34 mouse cellular contexts compared by ENCODE assay signal in the genomic region with DNA sequence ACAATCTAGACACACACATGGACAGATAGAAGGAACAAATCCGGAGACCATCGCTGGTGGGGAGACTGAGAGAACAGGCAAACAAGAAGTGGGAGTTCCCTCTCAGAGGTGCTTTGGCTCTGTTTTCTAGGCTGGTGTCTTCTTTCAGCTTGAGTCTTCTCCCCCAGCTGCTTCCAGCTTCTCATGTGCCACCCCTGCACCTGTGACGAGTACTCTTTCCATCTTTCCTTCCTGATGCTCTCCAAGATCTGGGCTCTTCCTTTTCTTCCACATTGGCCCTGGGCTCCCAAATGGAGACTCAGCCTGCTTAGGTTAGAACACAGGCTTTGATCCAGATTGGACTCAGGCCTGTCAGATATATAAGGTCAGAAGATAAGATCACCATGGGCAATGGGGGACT. TPM values are rescaled to one million over a fixed set of nuclear protein-coding genes. Genes with fewer than 3 reads are reported as not detected.
"Had no signal": no experiment of that assay in that cellular context is flagged by ENCODE, and none has a peak within 500 bp of the region (broad histone marks: within the 10 kb centered on the region; RNA-seq: fewer than 3 reads in every experiment).

No protein-coding gene starts in this region.

- ATAC-seq: hindbrain, embryonic 16.5 days; hindbrain, postnatal 0 days; inflammation-experienced regulatory T-cells, adult 6 months; intestine, embryonic 15.5 days; intestine, embryonic 16.5 days; intestine, postnatal 0 days had no signal

- H3K36me3 ChIP-seq: heart, embryonic 10.5 days; heart, embryonic 12.5 days; heart, embryonic 13.5 days; heart, embryonic 15.5 days; hindbrain, embryonic 10.5 days; hindbrain, embryonic 12.5 days; hindbrain, embryonic 13.5 days; hindbrain, embryonic 15.5 days; intestine, embryonic 15.5 days; kidney, embryonic 15.5 days had no signal

- DNase-seq: heart, postnatal 10 days; heart, postnatal 14 days; heart, postnatal 36 days; heart, postnatal 4 days; kidney, adult 11 months; kidney, adult 18-20 months; kidney, adult 8-10 months; kidney, adult 9 months; kidney, postnatal 10 days; kidney, postnatal 14 days; kidney, postnatal 25 days; kidney, postnatal 36 days; kidney, postnatal 4 days; layer of hippocampus, adult 9-11 months; layer of hippocampus, postnatal 36 days had no signal

- H3K27ac ChIP-seq: heart, embryonic 10.5 days; heart, embryonic 13.5 days; heart, embryonic 15.5 days; hindbrain, embryonic 10.5 days; hindbrain, embryonic 12.5 days; hindbrain, embryonic 13.5 days; hindbrain, embryonic 14.5 days; hindbrain, embryonic 15.5 days; hindbrain, postnatal 0 days; intestine, embryonic 15.5 days; kidney, embryonic 15.5 days; kidney, postnatal 0 days; layer of hippocampus, adult 2 months had no signal

- H3K4me2 ChIP-seq: heart, embryonic 11.5 days; heart, embryonic 12.5 days; heart, embryonic 13.5 days; heart, embryonic 15.5 days; hindbrain, embryonic 12.5 days; hindbrain, embryonic 13.5 days; hindbrain, embryonic 14.5 days; hindbrain, embryonic 15.5 days; intestine, embryonic 15.5 days; kidney, embryonic 15.5 days had no signal

- H3K27me3 ChIP-seq: heart, embryonic 15.5 days; hindbrain, embryonic 13.5 days; hindbrain, embryonic 15.5 days; intestine, embryonic 15.5 days; kidney, embryonic 15.5 days had no signal

- H3K4me1 ChIP-seq: heart, embryonic 10.5 days; heart, embryonic 12.5 days; hindbrain, embryonic 15.5 days; intestine, embryonic 15.5 days had no signal

- H3K9me3 ChIP-seq: heart, embryonic 10.5 days; heart, embryonic 12.5 days; heart, embryonic 13.5 days; heart, embryonic 15.5 days; hindbrain, embryonic 10.5 days; hindbrain, embryonic 12.5 days; hindbrain, embryonic 13.5 days; hindbrain, embryonic 15.5 days; intestine, embryonic 15.5 days; kidney, embryonic 15.5 days had no signal

- H3K4me3 ChIP-seq: heart, embryonic 10.5 days; heart, embryonic 12.5 days; heart, embryonic 13.5 days; heart, embryonic 15.5 days; hindbrain, embryonic 10.5 days; hindbrain, embryonic 12.5 days; hindbrain, embryonic 13.5 days; hindbrain, embryonic 15.5 days; intestine, embryonic 15.5 days; kidney, embryonic 15.5 days; layer of hippocampus, adult 2 months had no signal

- H3K9ac ChIP-seq: heart, embryonic 12.5 days; heart, embryonic 13.5 days; heart, embryonic 15.5 days; hindbrain, embryonic 12.5 days; hindbrain, embryonic 13.5 days; hindbrain, embryonic 14.5 days; hindbrain, embryonic 15.5 days; intestine, embryonic 15.5 days; kidney, embryonic 15.5 days had no signal

RNA-seq across cellular contexts. Expression of a gene that starts 12.4 kb away (rescaled TPM):
- polyA plus RNA-seq: inflammation-experienced regulatory T-cells, adult 6 months had no signal
